Mouse (Mus musculus) c-Kit-positive CD71-negative TER-119-negative erythroid progenitor cells, embryonic 14.5 days (primary cell): ENCODE measurements around the gene Ramp1.

ENCODE experiments used
- DNase-seq: peaks from one replicate; pipeline ENCODE4 v3.0.0-alpha.2; 2013; ENCODE audit warnings: low read depth

Gene Ramp1

DNA sequence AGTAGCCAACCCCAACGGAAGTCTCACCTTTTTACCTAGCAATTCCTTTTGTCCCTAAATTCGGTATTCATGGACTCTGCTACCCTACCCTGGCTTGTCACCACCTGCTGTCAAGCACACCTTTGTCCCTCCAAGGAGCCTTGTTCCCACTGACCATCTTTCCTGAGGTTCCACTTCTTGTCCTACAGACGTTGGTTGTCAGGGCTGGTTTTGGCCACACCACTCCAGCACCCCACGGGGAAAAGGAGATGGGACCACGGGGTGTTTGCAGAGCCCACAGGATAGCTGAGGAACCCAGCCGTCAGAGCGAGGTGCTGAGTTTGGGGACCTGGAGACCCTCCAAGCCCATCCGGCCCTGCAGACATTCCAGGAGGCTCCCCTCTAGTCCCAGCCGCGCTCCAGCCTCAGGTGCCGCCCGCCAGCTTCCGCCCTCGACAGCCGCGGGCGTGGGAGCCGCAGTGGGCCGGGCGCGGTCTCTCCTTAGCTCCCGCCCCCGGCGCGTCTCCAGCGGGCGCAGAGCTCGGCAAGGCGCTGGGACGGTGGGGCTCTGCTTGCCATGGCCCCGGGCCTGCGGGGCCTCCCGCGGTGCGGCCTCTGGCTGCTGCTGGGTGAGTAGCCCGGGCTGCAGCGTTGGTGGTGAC, at the start of gene Ramp1:
Gene Ramp1, plus strand, starts transcription at position 290 of the 641 bp plus-strand sequence.
- DNase-seq: no peak

DNA sequence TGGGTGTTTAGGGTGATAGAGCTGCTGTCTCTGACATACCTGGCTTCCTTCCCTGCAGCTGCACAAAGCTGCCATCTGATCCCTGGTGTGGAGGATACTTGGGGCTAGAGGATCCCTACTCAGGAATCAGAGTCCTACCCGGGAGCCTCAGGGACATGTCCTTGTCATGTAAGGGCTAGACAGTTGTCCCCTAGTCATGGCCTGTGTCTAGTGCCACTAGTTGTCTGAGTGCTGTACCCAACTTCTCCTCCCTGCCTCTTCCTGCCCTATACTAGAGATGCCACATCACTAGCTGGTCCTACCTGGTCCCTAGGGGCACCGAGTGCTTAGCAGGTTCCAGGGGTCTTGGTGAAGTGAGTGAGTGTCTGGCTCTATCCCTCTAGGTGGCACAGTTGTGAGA, 42.6 kb upstream of the Ramp1 start:
- no peak for DNase-seq

DNA sequence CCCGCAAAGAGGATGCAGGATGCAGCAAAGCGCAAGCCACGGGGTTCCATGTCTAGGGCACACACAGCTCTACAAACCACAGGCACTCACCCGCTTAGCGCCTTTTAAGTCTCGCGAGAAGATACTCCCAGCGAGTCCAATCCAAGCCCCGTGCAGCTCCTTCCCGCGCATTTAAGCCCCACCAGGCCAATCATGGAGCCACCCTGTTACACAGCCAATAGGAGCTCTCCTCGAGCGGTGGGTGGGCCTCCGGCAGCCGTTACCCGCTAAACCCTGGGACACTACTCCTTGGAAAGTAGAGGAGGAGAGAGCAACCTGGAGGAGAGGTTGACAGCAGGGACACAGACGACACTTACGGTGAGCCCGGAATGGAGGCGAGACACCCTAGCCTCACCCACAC, 34.8 kb upstream of the Ramp1 start, which contains the start of gene Rbm44:
Gene Rbm44, plus strand, starts transcription at position 277 of the 400 bp plus-strand sequence.
- DNase-seq: no peak

GRCm38 (mm10) chr1:91151509-91151908, 28.1 kb upstream of the Ramp1 start:
- DNase-seq: no peak

DNA sequence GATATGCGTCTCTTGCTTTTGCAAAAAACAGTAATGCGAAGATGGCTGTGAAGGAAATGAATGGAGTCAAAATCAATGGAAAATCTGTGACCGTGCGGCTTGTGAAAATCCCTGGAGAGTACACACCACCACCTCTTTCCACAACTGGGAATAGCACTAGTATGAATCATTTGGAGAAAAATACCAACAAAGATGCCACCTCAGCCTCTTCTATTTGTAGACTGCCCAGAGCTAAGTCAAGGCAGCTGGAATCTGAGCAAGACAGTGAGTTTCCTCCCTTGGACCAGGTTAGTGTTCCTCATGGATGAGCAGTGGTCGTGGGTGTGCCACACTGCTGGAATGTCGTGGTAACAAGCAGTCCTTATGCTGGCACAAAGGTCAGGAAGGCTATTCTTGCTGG, 12.8 kb upstream of the Ramp1 start:
- no peak for DNase-seq

- no peak for DNase-seq
Observed at GRCm38 (mm10) chr1:91169157-91169556, 10.5 kb upstream of the Ramp1 start.

- DNase-seq: no peak
Observed at GRCm38 (mm10) chr1:91174796-91175195, 4.8 kb upstream of the Ramp1 start.

GRCm38 (mm10) chr1:91176026-91176425, 3.6 kb upstream of the Ramp1 start:
- DNase-seq: no peak

DNA sequence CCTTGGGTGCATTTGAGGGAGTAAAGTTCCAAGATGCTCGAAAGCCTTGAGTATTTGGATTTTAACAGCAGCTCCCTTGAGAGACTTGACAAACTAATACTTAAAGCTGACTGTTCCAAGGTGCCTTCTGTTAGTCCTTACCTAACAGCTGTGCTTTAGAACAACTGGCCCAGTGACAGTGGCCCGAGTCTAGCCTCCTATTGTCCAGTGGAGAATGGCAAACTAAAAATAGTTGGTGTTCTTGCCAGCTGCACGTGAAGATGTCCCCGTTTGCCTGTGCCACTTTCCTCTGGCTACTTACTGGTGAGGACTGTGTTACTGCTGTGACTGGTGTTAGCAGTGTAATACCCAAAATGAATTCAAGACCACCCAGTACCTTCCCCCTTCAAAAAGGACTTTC, 2.8 kb upstream of the Ramp1 start:
- DNase-seq: no peak

DNA sequence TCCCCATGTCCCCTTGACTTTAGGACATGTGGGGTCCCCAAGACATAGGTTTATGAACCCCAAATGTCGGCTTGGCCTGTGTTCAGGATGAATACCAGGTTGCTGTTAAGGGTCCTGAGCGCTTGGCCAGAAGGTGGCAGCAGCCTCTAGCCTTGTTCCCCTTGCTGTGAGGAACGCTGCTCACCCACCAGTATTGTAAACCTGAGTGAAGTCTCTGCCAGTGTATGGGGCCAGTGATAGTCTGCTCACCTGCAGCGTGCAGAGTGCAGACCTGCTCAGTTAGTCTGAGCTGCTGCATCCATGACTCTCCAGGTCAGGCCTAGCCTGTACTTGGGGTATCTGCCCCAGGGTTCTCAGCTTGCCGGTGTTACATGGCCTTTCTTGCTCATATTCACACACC, 536 bp upstream of the Ramp1 start:
- peak; percentile 71 for DNase-seq

GRCm38 (mm10) chr1:91180174-91180565, 548 bp downstream of the Ramp1 start:
- DNase-seq: no peak

DNA sequence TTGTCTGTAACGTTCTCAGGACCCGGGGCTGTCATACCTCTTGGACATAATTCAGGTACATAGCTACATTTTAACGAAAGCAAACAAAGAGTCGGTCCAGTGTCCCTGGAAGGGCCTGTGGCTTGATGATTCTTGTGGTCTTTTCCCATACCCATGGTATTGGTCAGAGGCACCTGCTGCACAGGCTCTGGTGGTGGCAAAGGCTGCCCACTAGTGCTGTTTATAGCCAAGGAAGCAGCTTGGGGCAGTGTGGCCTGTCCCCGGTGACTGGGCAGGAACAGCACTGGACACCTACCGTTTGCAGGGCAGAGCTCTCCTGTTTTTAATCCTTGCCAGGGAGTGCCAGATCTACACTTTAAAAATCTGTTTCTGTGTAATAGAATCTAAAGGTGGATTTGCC, 1.1 kb downstream of the Ramp1 start:
- DNase-seq: no peak

- DNase-seq: no peak
Observed at GRCm38 (mm10) chr1:91181261-91181660, 1.6 kb downstream of the Ramp1 start.

DNA sequence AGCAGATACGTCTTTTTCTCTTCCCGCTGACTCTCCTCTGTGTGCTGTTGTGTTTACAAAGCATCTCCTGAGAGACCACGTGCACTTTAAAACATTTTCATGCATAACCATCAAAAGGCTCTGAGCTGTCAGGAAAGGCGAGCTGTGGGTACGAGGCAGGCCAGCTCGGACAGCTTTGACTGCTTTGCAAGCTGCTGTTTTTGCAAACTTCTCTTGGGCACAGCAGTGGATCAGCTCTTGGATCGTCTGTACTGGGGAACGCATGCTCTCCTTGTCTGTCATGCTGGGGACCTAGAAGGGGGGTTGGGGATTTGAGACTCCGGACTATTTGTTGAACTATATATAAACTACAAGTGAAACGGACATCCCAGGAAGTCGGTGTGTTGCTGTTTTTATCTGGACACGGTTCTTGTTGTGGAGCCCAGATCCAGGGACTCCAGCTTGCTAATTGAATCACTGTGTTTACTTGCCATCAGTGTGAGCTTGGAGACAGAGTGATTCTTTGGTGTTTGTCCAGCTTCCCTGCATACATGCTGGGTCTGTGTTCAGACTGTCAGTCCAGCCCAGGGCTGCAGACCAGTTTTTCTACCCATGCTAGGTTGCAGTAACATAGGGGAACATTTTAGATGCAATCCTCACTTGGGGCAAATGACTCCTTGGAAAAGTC, 2.3 kb downstream of the Ramp1 start:
- no peak for DNase-seq

- DNase-seq: no peak
Observed at GRCm38 (mm10) chr1:91183305-91183704, 3.7 kb downstream of the Ramp1 start.

GRCm38 (mm10) chr1:91186677-91187076, 7.1 kb downstream of the Ramp1 start:
- no peak for DNase-seq

DNA sequence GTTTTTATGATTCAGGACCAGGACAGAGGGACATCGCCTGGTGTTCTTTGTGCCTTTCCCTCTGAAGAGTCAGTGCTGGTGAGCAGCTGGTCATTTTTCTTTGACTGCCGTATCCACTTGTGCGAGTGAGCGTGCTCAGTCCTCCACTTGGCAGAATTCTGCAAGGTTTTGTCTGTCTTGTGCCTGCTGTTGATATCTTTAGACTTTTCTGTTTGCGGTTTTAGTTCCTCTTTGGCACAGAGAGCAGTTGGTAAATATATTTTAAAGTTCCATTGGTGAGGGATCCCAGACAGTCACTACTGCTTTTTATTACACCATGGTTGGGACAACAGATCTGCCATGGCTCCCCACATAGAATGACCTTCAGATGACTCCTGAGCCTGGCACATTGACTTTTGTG, 7.7 kb downstream of the Ramp1 start:
- DNase-seq: peak; percentile 41

GRCm38 (mm10) chr1:91187786-91188640, 8.4 kb downstream of the Ramp1 start:
- DNase-seq: peak; percentile 52

DNA sequence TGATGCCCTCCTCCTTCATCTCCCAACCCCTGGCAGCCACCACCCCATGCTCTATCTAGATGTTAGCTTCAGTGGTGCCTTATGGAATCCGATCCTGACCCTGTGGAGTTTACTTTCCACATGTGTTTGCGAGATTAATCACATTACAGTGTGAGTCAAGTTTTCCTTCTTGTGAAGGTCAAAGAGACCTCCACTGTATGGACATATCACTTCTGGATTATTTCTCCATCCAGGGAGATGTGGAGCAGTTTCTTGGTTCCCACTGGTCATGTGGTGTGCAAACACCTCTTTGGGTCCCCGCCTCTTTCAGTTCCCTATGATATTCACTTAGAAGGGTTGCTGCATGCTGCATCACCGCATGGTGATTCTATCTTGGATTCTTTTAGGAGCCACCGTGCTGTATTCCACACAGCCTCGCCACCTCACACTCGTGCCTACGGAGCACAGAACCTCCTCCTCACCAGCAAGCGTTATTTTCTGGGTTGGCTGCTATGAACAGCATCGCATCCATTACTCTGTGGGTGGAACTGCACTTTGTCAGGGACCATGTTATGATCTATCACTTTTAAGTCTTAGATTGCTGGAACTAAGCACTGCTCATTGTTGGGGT, 9.3 kb downstream of the Ramp1 start:
- DNase-seq: no peak

GRCm38 (mm10) chr1:91192184-91192583, 12.6 kb downstream of the Ramp1 start:
- DNase-seq: no peak

GRCm38 (mm10) chr1:91193242-91193641, 13.6 kb downstream of the Ramp1 start:
- no peak for DNase-seq

DNA sequence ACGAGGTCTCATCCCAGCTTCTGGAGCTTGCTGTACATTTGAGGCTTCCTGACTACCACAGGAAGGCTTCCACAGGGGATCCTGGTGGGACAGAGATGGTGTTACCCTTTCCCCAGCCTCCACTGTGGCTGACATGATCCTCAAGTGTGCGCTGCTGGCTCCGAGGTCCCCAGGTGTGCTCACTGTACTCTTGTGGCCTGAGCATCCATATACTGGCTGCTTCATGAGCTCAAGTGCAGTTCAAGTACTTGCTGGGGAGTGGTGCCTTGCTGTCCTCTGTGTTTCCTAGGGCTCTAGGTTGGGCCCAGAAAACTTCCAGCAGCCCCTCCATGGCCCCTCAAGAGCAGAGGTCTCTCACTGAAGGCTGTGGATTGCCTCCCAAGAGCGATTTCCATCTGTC, 14.1 kb downstream of the Ramp1 start:
- DNase-seq: no peak

- DNase-seq: no peak
Observed at GRCm38 (mm10) chr1:91199793-91200192, 20.2 kb downstream of the Ramp1 start.
